Mouse (Mus musculus) thymus, postnatal 14 days (tissue): Measurements from ENCODE around the gene Acot11.

Source experiments
- DNase-seq: peaks from one replicate; pipeline ENCODE4 v3.0.0; 2021

The Acot11 gene

GRCm38 (mm10) chr4:106804910-106805274, at the start of gene Acot11:
TSS of gene Acot11 (minus strand) at chr4:106804998.
- DNase-seq, result peak; percentile 16

DNA sequence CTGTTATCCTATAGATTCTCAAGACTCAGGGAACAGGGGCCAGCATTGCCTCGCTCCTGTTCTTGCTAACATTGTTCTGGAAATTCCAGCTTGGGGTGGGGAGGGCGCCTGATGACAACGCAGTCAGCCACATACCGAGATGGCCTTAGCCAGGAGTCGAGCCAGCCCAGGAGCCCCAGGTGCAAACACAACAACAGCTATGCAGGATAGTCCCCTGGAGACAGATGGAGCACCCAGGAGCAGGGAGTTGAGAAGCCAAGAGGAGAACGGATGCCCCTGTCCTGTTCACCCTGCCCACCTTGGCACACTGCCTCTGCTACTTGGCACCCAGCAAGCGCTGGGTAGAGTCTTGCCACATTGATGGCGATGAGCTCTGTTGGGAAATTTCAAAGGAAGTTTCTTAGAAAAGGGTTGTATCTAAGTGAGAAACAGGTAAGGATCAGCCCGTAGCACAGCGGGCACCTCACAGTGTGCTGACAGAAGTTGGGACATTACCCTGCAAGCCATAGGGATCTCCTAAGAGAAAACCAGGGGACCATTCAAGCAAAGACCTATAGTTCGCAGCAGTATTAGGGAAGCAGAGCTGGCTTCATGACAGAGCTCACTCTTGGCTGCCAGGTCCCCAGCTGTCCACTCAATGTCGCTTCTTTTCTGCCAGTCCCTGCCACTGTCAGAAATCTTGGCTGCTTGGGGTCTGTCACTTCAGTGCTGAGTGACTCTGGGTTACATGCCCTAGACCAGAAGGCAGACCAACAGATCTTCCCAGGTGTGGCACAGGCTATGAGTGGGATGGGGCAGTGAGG, 43.7 kb upstream of the Acot11 start:
- DNase-seq, result no peak

DNA sequence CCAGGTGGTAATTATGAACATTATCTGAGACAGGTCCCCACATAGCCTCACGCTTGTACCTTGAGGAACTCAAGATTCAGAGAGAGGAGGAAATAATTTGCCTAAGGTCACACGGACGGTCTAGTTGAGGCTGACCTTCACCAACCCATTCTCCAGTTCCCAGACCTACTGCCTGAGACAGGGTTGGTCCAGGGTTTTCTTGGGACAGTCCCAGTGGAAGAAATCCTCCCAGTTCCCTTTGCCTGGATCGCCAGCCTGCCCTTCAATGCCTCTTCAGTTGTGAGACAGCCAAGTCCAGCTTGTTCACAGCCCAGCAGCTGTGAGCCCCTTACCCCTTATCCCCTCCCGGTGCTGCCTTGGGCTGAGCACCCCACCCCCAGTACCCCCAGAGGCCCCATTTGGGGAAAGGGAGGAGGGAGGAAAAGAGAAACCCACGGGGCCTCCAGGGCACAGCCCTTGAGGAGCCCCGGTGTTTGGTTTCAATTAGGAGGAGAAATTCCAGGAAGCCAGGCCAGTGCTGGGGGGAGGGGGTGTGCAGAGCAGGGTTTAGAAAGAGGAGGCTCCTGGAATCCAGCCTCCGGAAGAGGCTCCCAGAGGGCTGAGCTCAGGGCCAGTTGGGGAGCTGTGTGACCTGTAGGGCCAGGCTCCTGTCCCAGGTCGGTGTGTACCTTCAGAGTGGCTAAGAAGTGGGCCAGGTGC, 42.9 kb upstream of the Acot11 start:
- no peak for DNase-seq

GRCm38 (mm10) chr4:106842561-106842960, 37.8 kb upstream of the Acot11 start:
- peak; percentile 51 for DNase-seq

GRCm38 (mm10) chr4:106841856-106842255, 37.1 kb upstream of the Acot11 start:
- DNase-seq, result peak; percentile 65

GRCm38 (mm10) chr4:106841303-106841702, 36.5 kb upstream of the Acot11 start:
- DNase-seq, result peak; percentile 47

GRCm38 (mm10) chr4:106840651-106841145, 35.9 kb upstream of the Acot11 start:
- no peak for DNase-seq

GRCm38 (mm10) chr4:106839964-106840611, 35.3 kb upstream of the Acot11 start:
- peak; percentile 95 for DNase-seq

DNA sequence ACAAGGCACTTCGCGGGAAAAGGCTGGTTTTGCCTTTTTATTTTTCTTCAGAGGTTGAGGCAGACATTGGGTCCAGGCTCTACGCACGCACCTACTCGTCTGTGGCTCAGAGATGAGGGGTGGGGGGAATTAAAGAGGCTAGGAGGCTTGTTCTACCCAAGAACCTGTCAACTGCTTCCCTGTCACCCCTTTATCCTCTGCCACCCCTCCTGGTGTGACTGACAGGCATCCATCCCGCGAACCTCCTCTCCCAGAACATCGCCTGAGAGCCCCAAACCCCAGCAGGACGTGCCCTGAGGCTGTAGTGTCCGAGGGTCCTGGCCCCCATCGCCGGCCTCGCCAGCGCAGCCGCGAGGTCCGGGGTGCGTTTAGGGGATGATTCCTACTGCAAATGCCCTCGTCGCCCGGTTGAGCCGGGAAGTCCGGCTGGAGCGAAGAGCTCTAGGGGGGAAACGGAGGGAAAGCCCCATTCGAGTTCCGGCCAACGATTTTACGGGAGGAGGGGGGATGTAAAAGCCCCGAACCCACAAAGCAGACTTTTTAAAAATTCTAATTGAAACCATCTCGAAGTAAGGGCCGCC, 34.5 kb upstream of the Acot11 start:
- DNase-seq, result peak; percentile 63

- peak; percentile 99 for DNase-seq
Observed at GRCm38 (mm10) chr4:106838548-106839253, 33.9 kb upstream of the Acot11 start.

GRCm38 (mm10) chr4:106837964-106838363, 33.2 kb upstream of the Acot11 start:
- DNase-seq, result peak; percentile 63

DNA sequence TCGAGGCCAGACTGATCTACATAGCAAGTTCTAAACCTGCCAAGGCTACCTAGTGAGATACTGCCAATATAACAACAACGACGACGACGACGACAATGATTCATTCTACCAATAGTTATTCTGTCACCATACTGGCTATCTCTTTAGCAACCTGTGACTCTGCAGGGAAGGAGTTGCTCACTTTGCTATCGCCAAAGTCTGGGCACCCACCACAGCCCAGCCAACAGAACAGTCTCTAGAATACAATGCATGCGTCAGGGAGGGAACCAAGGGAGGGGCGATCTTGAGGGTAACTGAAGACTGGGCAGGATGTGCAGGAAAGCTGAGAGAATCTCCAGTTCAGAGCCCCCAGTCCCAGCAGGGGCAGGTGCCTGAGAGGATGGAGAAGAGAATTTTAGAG, 32.6 kb upstream of the Acot11 start:
- DNase-seq, result peak; percentile 14

- DNase-seq, result no peak
Observed at GRCm38 (mm10) chr4:106830545-106831112, 25.8 kb upstream of the Acot11 start.

GRCm38 (mm10) chr4:106827738-106828361, 23.1 kb upstream of the Acot11 start:
- DNase-seq, result peak; percentile 93

DNA sequence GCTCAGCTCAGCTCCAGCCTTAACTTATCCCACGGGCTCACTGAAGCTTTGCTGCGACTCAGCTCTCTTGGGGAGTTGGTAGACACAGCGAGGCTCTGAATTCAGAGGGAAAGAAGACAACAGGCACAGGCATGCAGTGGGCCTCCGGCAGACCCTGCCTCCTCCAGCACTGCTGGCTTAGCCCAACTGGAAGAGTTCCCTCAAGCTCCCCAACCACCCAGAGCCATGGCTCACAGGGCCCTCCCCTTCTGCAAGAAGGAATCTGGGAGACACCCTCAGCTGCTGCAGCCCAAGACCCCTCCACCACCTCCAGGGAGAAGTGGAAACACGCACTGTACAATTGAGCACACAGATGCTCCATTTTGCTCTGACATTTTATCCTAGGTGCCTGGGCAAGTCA, 20.4 kb upstream of the Acot11 start:
- DNase-seq, result no peak

GRCm38 (mm10) chr4:106819404-106819803, 14.6 kb upstream of the Acot11 start:
- DNase-seq, result no peak

- DNase-seq, result no peak
Observed at GRCm38 (mm10) chr4:106818332-106818731, 13.5 kb upstream of the Acot11 start.

DNA sequence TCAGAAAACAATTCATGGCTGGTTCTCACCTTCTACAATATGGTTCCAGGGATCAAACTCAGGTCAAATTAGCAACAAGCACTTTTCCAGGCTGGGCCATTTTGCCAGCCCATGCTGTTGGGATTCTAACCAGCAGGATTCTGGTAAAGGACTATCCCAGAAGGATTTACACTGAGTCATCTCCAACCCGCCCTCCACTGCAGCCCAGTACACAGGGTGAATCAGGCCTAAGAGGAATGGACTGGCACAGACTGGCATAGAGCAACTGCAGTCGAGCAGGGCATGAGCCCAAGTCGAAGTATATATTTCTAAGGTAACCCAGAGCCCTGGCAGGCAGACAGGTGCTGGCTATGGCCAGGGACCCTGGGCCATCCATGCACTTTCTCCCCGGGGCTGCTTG, 12.2 kb upstream of the Acot11 start:
- DNase-seq, result no peak

- no peak for DNase-seq
Observed at GRCm38 (mm10) chr4:106815396-106816324, 10.9 kb upstream of the Acot11 start.

DNA sequence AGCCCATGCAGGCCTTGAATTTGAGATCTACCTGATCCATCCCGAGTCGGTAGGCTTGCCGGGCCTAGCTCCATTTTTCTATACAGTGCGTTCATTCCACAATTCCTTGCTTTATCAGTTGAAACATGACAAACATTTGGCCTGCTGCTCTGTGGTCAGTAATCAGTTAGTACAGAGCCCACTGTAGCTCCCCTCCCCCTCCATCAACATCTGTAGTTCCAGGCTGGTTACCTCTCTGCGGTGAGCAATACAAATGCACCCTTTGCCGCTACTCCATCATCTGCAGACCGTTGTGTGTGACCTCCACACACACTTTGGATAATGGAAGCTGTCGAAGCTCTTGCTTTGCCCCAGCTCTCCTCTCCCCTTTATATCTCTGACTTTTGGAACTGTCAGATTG, 6.4 kb upstream of the Acot11 start:
- DNase-seq, result no peak

DNA sequence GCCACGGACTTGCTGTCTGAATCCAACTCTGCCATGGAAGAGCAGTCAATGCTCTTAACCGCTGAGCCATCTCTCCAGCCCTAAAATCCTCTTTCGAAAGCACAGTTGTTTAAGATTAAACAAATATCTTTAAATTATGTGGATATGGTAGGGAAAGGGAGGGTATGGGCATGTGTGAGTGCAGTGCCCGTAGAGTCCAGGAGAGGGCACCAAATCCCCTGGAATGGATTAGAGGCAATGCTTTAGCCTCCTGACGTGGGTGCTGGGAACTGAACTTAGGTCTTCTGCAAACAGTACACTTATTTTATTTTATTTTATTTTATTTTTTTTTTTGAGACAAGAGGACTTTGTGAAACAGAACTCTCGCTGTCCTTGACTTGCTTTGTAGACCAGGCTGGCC, 5.2 kb upstream of the Acot11 start:
- DNase-seq, result peak; percentile 62
